Mouse (Mus musculus): ENCODE data around the gene Pagr1a. TPM values are rescaled to one million over a fixed set of nuclear protein-coding genes. Genes with fewer than 3 reads are reported as not detected.
A peak's percentile ranks its signal among the peaks of the same experiment; 100 is the strongest.

The Pagr1a gene
- polyA plus RNA-seq, 2 experiments = 31.9 to 47.6 TPM

GRCm38 (mm10) chr7:126982054-126982453 lies 35.1 kb downstream of the Pagr1a start:
- Histone ChIP-seq H3K9me3 (ENCODE audit: control insufficient read depth, low read length) (no peaks in the 10 kb centered on the region), H3K27me3 (ENCODE audit: control insufficient read depth, insufficient read depth, low read length) (no peaks in the 10 kb centered on the region), H3K36me3 (ENCODE audit: control insufficient read depth, insufficient read depth, low read length) (peaks cover 33% of the 10 kb centered on the region), H3K4me3 (replicated peaks; ENCODE audit: low read length) (no peak overlapping the region), H3K27ac (replicated peaks; ENCODE audit: low read depth, low read length) (no peak overlapping the region), H3K4me1 (ENCODE audit: control insufficient read depth, insufficient read depth, low read length) (peaks cover 3% of the 10 kb centered on the region; the same call in 1 of the 2 replicates), H3K9ac (ENCODE audit: low read depth, low read length, severe bottlenecking) (no peak overlapping the region), H3K4me2 (replicated peaks; ENCODE audit: low read depth, low read length, severe bottlenecking) (no peak overlapping the region)
- 85% methylated on average over 4 of the region's 4 CpGs for WGBS
- ATAC-seq (ENCODE audit: low FRiP score, low read depth) (no peak), DNase-seq (ENCODE audit: low spot score) (no peak)
- no peak for TF ChIP-seq POLR2A (IDR thresholded peaks at IDR 0.05; ENCODE audit: borderline replicate concordance, extremely low read depth, insufficient read depth, insufficient read length)

GRCm38 (mm10) chr7:126981601-126982000 lies 35.6 kb downstream of the Pagr1a start:
- DNase-seq (ENCODE audit: low spot score) (no peak), ATAC-seq (ENCODE audit: low FRiP score, low read depth) (no peak)
- Histone ChIP-seq H3K27me3 (ENCODE audit: control insufficient read depth, insufficient read depth, low read length) (no peaks in the 10 kb centered on the region), H3K4me2 (replicated peaks; ENCODE audit: low read depth, low read length, severe bottlenecking) (no peak overlapping the region), H3K4me1 (ENCODE audit: control insufficient read depth, insufficient read depth, low read length) (peaks cover 5% of the 10 kb centered on the region; the same call in 1 of the 2 replicates), H3K36me3 (ENCODE audit: control insufficient read depth, insufficient read depth, low read length) (peaks cover 33% of the 10 kb centered on the region), H3K9ac (ENCODE audit: low read depth, low read length, severe bottlenecking) (no peak overlapping the region), H3K4me3 (replicated peaks; ENCODE audit: low read length) (no peak overlapping the region), H3K9me3 (ENCODE audit: control insufficient read depth, low read length) (no peaks in the 10 kb centered on the region), H3K27ac (replicated peaks; ENCODE audit: low read depth, low read length) (no peak overlapping the region)
- 79% methylated on average over 2 of the region's 2 CpGs for WGBS
- no peak for TF ChIP-seq POLR2A (IDR thresholded peaks at IDR 0.05; ENCODE audit: borderline replicate concordance, extremely low read depth, insufficient read depth, insufficient read length)

- Histone ChIP-seq H3K27ac (replicated peaks; ENCODE audit: low read depth, low read length) (no peak overlapping the region), H3K4me2 (replicated peaks; ENCODE audit: low read depth, low read length, severe bottlenecking) (no peak overlapping the region), H3K9me3 (ENCODE audit: control insufficient read depth, low read length) (no peaks in the 10 kb centered on the region), H3K9ac (ENCODE audit: low read depth, low read length, severe bottlenecking) (no peak overlapping the region), H3K4me3 (replicated peaks; ENCODE audit: low read length) (no peak overlapping the region), H3K27me3 (ENCODE audit: control insufficient read depth, insufficient read depth, low read length) (no peaks in the 10 kb centered on the region), H3K36me3 (ENCODE audit: control insufficient read depth, insufficient read depth, low read length) (peaks cover 33% of the 10 kb centered on the region), H3K4me1 (ENCODE audit: control insufficient read depth, insufficient read depth, low read length) (peaks cover 7% of the 10 kb centered on the region; the same call in 1 of the 2 replicates)
- no peak for DNase-seq (ENCODE audit: low spot score)
- ATAC-seq (ENCODE audit: low FRiP score, low read depth) = no peak
- WGBS = 90% methylated on average over 6 of the region's 6 CpGs
- TF ChIP-seq POLR2A (IDR thresholded peaks at IDR 0.05; ENCODE audit: borderline replicate concordance, extremely low read depth, insufficient read depth, insufficient read length) = no peak
Observed at GRCm38 (mm10) chr7:126978841-126979240, 38.3 kb downstream of the Pagr1a start.

- Histone ChIP-seq H3K4me2 (replicated peaks; ENCODE audit: low read depth, low read length, severe bottlenecking) (peak overlapping the region; percentile 80), H3K4me1 (ENCODE audit: control insufficient read depth, insufficient read depth, low read length) (peaks cover 7% of the 10 kb centered on the region; the same call in 1 of the 2 replicates), H3K9me3 (ENCODE audit: control insufficient read depth, low read length) (no peaks in the 10 kb centered on the region), H3K27me3 (ENCODE audit: control insufficient read depth, insufficient read depth, low read length) (no peaks in the 10 kb centered on the region), H3K36me3 (ENCODE audit: control insufficient read depth, insufficient read depth, low read length) (peaks cover 33% of the 10 kb centered on the region), H3K9ac (ENCODE audit: low read depth, low read length, severe bottlenecking) (peak overlapping the region; percentile 96), H3K4me3 (replicated peaks; ENCODE audit: low read length) (peak overlapping the region; percentile 97), H3K27ac (replicated peaks; ENCODE audit: low read depth, low read length) (peak overlapping the region; percentile 94; the same call in 1 of the 2 replicates)
- ATAC-seq (ENCODE audit: low FRiP score, low read depth) (no peak), DNase-seq (ENCODE audit: low spot score) (no peak)
- 27% methylated on average over 14 of the region's 14 CpGs for WGBS
- TF ChIP-seq POLR2A (IDR thresholded peaks at IDR 0.05; ENCODE audit: borderline replicate concordance, extremely low read depth, insufficient read depth, insufficient read length) = no peak
Observed at GRCm38 (mm10) chr7:126976878-126977459, 40.2 kb downstream of the Pagr1a start.

GRCm38 (mm10) chr7:126975950-126976866 lies 40.9 kb downstream of the Pagr1a start, which contains the start of gene Cdiptos:
Gene Cdiptos, minus strand, starts transcription at chr7:126976098.
- Histone ChIP-seq H3K4me2 (replicated peaks; ENCODE audit: low read depth, low read length, severe bottlenecking) (peak within 1 kb of the TSS; percentile 80), H3K9me3 (ENCODE audit: control insufficient read depth, low read length) (no peaks in the 10 kb centered on the region), H3K4me3 (replicated peaks; ENCODE audit: low read length) (peak within 1 kb of the TSS; percentile 97), H3K9ac (ENCODE audit: low read depth, low read length, severe bottlenecking) (peak within 1 kb of the TSS; percentile 96), H3K27me3 (ENCODE audit: control insufficient read depth, insufficient read depth, low read length) (no peaks in the 10 kb centered on the region), H3K36me3 (ENCODE audit: control insufficient read depth, insufficient read depth, low read length) (peaks cover 31% of the 10 kb centered on the region), H3K27ac (replicated peaks; ENCODE audit: low read depth, low read length) (peak within 1 kb of the TSS; percentile 94), H3K4me1 (ENCODE audit: control insufficient read depth, insufficient read depth, low read length) (peaks cover 7% of the 10 kb centered on the region; the same call in 1 of the 2 replicates)
- under 1% methylated on average over 55 of the region's 55 CpGs for WGBS
- peak; percentile 96 for DNase-seq (ENCODE audit: low spot score)
- peak; percentile 97 for ATAC-seq (ENCODE audit: low FRiP score, low read depth)
- TF ChIP-seq POLR2A (IDR thresholded peaks at IDR 0.05; ENCODE audit: borderline replicate concordance, extremely low read depth, insufficient read depth, insufficient read length) = no peak

Data from limb, embryonic 14.5 days (tissue).